Mouse (Mus musculus) cerebellum, adult 2 months (tissue): ENCODE measurements at regions not wholly inside any gene's neighbourhood (a gene's known extent, or its start where the extent isn't known, plus 50 kb on each side); places are given as distances from the start of the nearest gene placed in this dataset.

Experiments used
- CTCF ChIP-seq: fragments of 200-500 bp; IDR thresholded peaks from 2 replicates; pipeline ENCODE4 v1.5.1; 2011; ENCODE audit warnings: low read depth, mild to moderate bottlenecking, control low read depth, low read length, moderate library complexity, borderline replicate concordance; ENCODE audit not compliant: insufficient read depth
- POLR2A ChIP-seq: fragments of 200-500 bp; IDR thresholded peaks from 2 replicates; pipeline ENCODE4 v1.6.1; 2011; ENCODE audit warnings: low read length, control low read depth, borderline replicate concordance; ENCODE audit not compliant: insufficient read depth

DNA sequence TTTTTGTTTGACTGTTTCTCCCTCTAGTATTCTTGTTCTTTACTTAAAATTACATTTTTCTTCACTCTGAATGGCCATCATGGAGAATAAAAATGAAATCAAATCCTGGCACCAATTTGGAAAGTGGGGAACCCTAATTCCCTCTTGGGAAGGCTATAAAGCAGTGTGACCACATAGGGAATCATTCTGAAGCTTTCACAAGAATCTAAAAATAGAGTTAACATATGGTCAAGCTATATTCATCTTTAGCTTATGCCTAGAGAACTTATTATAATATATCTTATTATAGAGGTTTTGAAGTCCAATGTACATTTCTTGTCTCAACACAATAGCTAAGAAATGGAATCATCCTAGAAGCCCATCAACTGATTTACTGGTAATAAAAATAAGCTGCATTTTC is 448.5 kb downstream of the Slco4c1 start:
- TF ChIP-seq POLR2A (no peak), CTCF (no peak)
